Mouse (Mus musculus): Measurements from ENCODE around the gene AA467197. TPM values are rescaled to one million over a fixed set of nuclear protein-coding genes. Genes with fewer than 3 reads are reported as not detected.

The AA467197 gene
- polyA plus RNA-seq (2014; fragmentation: Illumina TruSeq; extraction: RNeasy Lipid Tissue Mini Kit (QIAGEN cat#74804); ENCODE audit: low read depth, low replicate concordance): 993 TPM

GRCm38 (mm10) chr2:122636686-122637085 is at the start of gene AA467197:
Gene AA467197 (plus strand): TSS chr2:122636986.

GRCm38 (mm10) chr2:122610746-122611653 is 25.8 kb upstream of the AA467197 start, which contains the start of gene Gatm:
Gene Gatm (minus strand): TSS chr2:122611303.

Other genes with a start within 250 kb of the AA467197 start
- 4.6 TPM for gene Slc28a2, start 210.5 kb upstream of the AA467197 start, polyA plus RNA-seq (2014; fragmentation: Illumina TruSeq; extraction: RNeasy Lipid Tissue Mini Kit (QIAGEN cat#74804); ENCODE audit: low read depth, low replicate concordance)
- 0.19 TPM for gene Gm14085, start 152.0 kb upstream of the AA467197 start, polyA plus RNA-seq (2014; fragmentation: Illumina TruSeq; extraction: RNeasy Lipid Tissue Mini Kit (QIAGEN cat#74804); ENCODE audit: low read depth, low replicate concordance)
- 55.4 TPM for gene Gatm, start 25.7 kb upstream of the AA467197 start, polyA plus RNA-seq (2014; fragmentation: Illumina TruSeq; extraction: RNeasy Lipid Tissue Mini Kit (QIAGEN cat#74804); ENCODE audit: low read depth, low replicate concordance)
- gene Slc30a4, start 65.7 kb downstream of the AA467197 start, polyA plus RNA-seq (2014; fragmentation: Illumina TruSeq; extraction: RNeasy Lipid Tissue Mini Kit (QIAGEN cat#74804); ENCODE audit: low read depth, low replicate concordance): 199 TPM
- gene Bloc1s6, start 101.5 kb downstream of the AA467197 start, polyA plus RNA-seq (2014; fragmentation: Illumina TruSeq; extraction: RNeasy Lipid Tissue Mini Kit (QIAGEN cat#74804); ENCODE audit: low read depth, low replicate concordance): 68.6 TPM
- gene Sqor, start 128.3 kb downstream of the AA467197 start, polyA plus RNA-seq (2014; fragmentation: Illumina TruSeq; extraction: RNeasy Lipid Tissue Mini Kit (QIAGEN cat#74804); ENCODE audit: low read depth, low replicate concordance): 324 TPM